Mouse (Mus musculus) layer of hippocampus, postnatal 14 days (tissue): ENCODE measurements around the gene Siva1. TPM values are rescaled to one million over a fixed set of nuclear protein-coding genes. Genes with fewer than 3 reads are reported as not detected.

Source experiments
- DNase-seq, 2 experiments: peaks; one replicate each; pipeline ENCODE4 v3.0.0; 2021 to 2022; ENCODE audit warnings: low spot score in 2 of 2, mixed read lengths in 1 of 2
- long read RNA-seq, 2 experiments: library from polyadenylated mRNA; stranded (forward); transcript quantifications; one replicate each; pipeline ENCODE4 v2.0.0; 2021
- total RNA-seq, 2 experiments: library from RNA; stranded (reverse); gene quantifications; 2 replicates each; pipeline ENCODE4 v1.2.3; 2021

Siva1 gene
- total RNA-seq, result 10 to 100 TPM; 21.6 to 23.4 TPM
- long read RNA-seq, experiment 1, transcript Siva1-201 (4 exons, 924 nt), result major isoform, 6 of 10 reads
- long read RNA-seq, experiment 1, partial matches to known transcripts, result 0 of 10 reads
- long read RNA-seq, experiment 1, other reads (novel, unspliced or antisense), result 1 of 10 reads
- long read RNA-seq, experiment 2, transcript Siva1-201 (4 exons, 924 nt), result major isoform, 15 of 20 reads
- long read RNA-seq, experiment 2, partial matches to known transcripts, result 1 of 20 reads
- long read RNA-seq, experiment 2, other reads (novel, unspliced or antisense), result 2 of 20 reads

DNA sequence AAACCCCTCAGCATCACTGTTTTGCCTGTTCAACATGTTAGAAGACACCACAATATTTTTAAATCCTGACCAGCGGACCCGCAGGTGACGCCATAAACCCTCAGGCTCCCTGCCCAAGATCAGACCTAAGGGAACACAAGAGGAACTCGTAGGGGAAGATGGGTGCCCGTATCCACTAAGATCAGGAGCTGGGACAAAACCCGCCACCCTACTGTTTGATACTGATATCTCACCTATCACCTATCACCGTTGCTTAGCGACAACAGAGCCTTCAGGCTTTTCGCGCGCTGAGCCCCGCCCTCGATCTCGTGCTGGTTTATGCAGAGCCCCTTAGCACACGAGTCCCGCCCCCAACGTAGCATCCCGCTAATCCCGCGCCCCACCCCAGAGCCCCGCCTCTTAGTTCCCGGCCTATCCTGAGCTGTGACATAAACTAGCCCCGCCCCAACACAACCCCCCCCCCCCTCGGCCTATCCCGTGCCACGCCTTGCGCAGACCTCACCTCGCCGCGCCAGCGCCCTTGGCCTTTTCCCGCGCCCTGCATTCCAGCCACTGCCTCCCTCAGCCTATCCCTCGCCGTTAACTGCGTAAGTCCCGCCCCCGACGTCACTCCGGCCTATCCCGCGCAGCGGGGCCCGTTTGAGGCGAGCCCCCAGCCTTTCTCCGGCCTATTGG lies at the start of gene Siva1:
Gene Siva1 (plus strand): TSS at position 500 of the 675 bp plus-strand sequence.
- peak; percentile 94 to 97 for DNase-seq

GRCm38 (mm10) chr12:112594989-112595388 lies 49.5 kb upstream of the Siva1 start:
- no peak for DNase-seq

DNA sequence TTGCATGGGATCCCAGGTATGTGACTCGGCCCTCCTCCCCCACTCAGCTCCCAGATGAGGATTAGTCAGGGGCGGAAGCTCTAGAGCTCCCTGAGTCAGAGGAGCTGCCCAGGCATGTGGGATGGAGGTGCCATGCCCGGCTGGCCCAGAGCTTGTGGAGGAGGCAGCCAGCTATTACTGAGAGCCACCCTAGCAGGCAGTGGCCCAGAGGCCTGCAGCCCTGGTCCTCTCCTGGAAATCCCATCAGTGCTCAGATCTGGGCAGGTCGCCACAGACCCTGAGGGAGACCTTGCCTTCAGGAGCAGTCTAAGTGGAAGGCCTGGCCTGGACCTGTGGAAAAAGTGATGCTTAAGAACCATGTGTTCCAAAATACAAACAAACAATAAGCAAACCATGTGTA lies 48.9 kb upstream of the Siva1 start:
- no peak for DNase-seq

GRCm38 (mm10) chr12:112596454-112596853 lies 48.0 kb upstream of the Siva1 start:
- DNase-seq, result no peak

DNA sequence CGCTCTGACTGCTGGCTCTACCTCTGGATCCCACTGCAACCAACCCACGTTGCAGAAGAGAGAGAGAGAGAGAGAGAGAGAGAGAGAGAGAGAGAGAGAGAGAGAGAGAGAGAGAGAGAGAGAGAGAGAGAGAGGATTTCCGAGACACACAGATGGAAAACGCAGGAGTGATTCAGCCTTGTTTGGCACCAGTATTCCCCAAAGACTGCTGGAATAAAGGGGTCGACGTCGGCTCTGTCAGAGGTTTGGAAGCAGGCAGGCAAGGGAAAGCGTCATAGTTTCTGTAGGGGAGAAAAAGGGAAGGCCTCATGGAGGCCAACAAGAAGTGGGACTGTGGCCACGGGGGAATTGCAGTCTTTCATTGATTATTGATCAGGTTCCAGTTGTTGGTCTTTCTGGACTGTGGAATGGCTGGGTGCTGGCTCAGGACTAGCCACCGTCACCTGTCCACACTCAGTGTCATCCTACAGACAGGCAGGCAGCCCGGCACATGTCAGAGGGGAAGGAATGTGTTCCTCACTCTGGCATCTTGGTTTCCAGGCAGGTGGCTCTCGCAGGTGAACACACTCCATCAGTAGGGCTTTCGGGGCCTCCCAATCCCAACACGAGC lies 47.5 kb upstream of the Siva1 start:
- DNase-seq, result no peak

DNA sequence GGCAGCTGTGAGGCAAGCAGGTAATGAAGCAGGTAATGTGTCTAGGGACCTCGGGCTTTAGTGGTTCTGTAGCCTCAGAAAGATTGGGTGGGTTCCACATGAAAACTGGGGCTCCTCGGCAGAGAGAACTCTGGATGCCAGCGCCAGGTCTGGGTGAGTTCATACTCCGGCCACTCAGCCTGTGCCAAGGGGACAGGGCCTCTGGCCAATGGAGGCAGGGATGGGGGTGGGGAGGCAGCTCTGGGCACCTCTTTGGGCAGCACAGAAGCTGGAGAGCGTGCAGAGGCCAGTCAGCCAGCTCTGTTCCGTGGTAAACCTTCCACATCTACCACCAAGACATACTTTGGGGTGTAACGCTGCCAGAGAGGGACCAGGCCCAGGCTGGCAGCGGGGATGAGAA lies 46.9 kb upstream of the Siva1 start:
- DNase-seq, result peak in 1 of 2 experiments; percentile 72

DNA sequence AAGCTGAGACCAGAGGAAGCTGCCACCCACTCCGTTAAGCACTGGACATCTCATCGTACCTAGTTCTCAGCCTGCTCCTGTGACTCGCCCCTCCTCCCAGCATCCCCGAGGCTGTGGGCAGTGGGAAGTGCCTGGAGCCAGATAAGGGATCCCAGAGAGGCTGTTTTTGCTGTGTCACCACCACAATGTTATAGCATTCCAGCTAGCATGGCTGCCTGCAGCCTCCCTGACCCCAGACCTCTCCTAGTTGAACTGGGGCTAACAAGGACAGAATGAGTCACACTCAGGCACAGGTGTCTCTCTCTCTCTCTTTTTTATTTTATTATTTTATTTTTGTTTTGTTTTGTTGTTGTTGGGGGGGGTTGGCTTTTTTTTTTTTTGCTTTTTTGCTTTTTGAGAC lies 45.3 kb upstream of the Siva1 start:
- DNase-seq, result no peak

- no peak for DNase-seq
Observed at GRCm38 (mm10) chr12:112599942-112600611, 44.4 kb upstream of the Siva1 start.

DNA sequence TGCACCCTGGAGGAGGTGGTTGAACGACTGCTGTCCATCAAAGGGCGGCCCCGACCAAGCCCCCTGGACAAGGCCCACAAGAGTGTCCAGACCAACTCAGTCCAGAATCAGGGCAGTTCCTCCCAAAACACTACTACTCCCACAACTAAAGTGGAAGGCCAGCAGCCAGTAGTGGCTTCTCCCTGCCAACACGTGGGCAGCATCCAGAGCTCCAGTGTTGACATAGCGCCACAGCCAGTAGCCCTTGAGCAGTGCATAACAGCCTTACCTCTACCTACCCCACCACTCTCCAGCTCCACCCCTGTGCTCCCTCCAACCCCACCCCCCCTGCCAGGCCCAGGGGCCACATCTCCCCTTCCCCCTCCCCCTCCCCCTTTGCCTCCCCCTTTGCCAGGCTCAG lies 40.5 kb upstream of the Siva1 start:
- DNase-seq, result no peak

DNA sequence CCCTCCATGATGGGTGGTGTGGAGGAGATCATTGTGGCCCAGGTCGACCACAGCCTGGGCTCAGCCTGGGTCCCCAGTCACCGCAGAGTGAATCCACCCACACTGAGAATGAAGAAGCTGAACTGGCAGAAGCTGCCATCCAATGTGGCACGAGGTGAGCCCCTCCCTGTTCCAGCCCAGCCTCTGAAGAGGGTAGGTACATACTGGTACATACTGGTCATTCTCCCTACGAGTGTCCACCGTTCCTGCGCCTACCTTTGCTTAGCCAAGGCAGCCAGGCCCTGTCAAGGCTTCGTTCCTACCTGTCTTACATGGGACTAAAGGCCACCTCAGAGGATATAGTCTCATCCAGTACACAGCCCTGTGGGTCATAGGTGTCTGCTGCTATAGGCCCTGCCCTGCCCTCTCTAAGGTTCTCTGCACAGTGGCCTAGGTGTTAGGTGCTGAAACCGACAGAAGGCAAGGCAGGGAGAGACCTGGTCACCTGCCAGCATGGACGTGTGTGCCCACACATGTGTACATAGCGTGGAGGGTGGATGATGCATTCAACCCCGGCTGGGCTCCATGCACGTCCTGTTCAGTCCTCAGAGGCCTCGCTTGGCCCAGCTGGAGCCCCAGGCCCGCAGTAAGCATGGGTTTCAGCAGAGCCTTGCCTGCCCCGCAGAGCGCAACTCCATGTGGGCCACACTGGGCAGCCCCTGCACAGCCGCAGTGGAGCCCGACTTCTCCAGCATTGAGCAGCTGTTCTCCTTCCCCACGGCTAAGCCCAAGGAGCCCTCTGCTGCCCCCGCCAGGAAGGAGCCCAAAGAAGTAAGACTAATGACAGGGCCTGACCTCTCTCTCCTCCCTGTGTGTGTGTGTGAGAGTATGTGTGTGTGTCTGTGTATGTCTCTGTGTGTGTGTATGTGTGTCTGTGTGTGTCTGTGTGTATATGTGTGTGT lies 39.5 kb upstream of the Siva1 start:
- no peak for DNase-seq

DNA sequence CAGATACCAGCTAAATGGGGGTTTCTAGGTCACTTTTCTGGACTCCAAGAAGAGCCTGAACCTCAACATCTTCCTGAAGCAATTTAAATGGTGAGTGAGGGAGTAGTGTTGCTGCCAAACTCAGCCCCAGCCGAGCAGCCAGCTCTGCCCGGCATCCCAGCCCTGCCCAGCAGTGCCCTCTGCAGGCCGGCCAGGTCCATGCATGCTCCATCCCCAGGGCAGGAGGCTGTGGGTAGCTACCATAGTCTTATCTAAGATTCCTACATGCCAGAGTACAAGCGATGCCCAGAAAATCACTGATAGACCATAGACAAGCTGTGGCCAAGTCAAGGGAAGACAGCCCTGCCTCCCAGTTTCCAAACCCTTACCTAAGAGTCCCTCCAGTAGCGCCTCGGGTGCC lies 38.7 kb upstream of the Siva1 start:
- peak; percentile 82 to 84 for DNase-seq

- DNase-seq, result no peak
Observed at GRCm38 (mm10) chr12:112606998-112607397, 37.5 kb upstream of the Siva1 start.

- no peak for DNase-seq
Observed at GRCm38 (mm10) chr12:112609031-112609430, 35.4 kb upstream of the Siva1 start.

DNA sequence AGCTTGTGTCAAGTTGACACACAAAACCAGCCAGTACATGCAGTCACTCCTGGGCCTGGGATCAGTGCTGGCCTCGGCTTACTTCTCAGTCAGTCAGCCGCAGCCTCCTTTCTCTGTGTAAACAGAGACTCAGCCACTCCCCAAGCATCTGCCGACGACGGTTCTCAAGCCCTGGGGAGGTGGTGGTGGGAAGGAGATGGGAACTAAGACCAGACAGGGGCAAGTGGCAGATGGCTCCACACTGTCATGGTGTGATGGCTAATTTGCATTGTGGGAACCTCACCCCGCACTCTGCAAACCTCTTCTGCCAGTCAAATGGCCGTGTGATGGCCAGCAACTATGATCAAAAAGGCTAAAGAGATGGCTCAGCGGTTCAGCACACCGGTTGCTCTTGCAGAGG lies 27.8 kb upstream of the Siva1 start:
- DNase-seq, result no peak

- peak; percentile 56 to 62 for DNase-seq
Observed at GRCm38 (mm10) chr12:112617184-112617583, 27.3 kb upstream of the Siva1 start.

- peak; percentile 61 to 69 for DNase-seq
Observed at GRCm38 (mm10) chr12:112617898-112618380, 26.5 kb upstream of the Siva1 start.

DNA sequence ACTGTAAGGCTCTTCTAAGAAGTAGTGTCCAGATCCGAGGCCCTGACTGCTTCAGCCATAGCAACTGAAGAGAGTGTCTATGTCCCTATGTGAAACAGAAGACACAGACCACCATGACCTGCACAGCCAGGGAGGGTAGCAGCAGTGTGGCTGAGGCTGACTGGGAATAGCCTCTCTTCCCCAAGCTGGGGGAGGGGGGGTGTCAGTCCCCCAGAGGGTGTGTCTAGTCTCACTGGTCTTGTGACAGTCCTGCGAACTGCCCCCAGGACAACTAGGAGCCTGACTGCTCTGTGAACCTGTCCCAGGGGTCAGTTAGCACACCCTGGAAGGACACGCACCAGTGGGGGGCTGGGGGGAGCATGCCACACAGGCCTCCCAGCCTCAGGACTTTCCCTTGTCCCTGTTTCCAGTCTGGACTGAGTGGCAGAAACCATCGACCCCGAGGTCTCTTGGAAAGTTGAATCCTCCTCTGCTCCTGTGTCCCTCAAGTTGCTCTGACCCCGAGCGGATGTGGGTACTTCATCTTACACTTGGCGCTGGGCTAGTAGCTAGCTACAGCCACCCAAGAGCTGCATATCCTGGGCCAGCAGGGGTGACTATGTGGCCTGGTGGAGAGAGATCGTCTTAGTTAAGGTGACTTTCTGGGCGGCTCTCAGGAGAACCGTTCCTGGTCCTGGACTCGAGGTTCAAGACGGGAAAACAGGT lies 25.3 kb upstream of the Siva1 start:
- DNase-seq, result no peak

DNA sequence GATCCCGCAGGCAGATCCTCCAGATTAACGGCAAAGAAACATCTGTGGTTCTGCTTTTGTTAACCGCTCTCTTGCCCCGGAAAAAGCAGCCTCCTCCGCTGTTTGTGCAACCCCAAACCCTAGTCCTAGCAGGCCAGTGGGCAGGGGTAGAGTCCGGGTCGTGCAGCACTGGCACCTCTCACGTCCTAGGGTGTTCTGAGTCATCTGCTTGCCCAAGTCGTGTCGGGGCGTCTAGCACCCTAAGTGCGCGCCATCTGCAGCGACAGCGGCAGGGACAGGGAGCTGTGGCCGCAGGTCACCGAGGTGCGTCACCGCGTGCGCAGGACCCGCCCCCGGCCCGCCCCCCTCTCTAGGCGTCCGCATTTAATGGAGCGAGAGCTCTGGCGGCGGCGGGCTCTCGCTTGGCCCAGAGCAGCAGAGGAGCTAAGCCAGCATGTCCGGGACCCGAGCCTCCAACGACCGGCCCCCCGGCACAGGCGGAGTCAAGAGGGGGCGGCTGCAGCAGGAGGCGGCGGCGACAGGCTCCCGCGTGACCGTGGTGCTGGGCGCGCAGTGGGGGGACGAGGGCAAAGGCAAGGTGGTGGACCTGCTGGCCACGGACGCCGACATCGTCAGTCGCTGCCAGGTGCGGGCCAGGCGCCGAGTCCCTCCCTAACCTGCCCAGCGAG lies 24.7 kb upstream of the Siva1 start, which contains the start of gene Adssl1:
Gene Adssl1 (plus strand): TSS at position 360 of the 668 bp plus-strand sequence.
- no peak for DNase-seq

DNA sequence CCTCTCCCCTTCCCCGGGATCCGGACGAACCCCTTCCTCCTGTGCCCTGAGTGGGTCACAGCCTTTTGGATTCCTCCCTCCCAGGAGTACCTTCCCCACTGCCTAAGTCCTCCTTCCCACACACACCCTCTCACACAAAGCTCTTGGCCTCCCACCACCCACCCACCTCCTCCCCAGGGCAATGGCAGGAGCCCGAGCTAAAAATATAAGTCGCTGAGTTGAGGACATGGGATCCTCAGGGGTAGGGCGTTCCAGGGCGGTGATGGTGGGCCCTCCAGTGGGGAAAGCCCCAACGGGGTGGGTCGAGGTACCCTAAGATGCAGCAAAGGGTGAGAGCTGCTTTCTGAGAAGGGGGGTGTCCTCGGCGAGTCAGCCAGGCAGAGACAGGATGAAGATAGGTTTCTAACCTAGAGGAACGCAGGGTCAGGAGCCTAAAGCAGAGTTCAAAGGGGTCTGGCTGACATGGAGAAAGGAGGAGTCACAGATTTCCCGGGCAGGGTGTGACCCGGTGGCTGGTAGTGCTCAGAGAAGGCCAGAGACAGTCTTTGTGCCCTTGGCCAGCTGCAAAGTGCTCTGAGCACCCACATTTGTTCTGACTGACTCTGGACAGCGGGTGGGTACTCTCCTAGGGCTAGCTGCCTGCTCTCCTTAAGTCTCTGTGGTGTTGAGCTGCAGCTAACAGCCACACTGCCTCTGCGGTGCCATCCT lies 24.0 kb upstream of the Siva1 start:
- DNase-seq, result no peak
